Mouse (Mus musculus) thymus, postnatal 36 days (tissue): ENCODE results near the gene Thsd7b.
A peak's percentile ranks its signal among the peaks of the same experiment; 100 is the strongest.

Source experiments
- DNase-seq, 2 experiments: peaks; one replicate each; pipeline ENCODE4 v3.0.0; 2022; ENCODE audit warnings: mixed read lengths in 2 of 2

Thsd7b gene

GRCm38 (mm10) chr1:129272982-129273937 lies at the start of gene Thsd7b:
TSS of gene Thsd7b (plus strand) at chr1:129273302.
- DNase-seq: peak in 1 of 2 experiments; percentile 3

GRCm38 (mm10) chr1:129244292-129244691 lies 28.8 kb upstream of the Thsd7b start:
- no peak for DNase-seq

- no peak for DNase-seq
Observed at GRCm38 (mm10) chr1:129250704-129251443, 22.2 kb upstream of the Thsd7b start.

- no peak for DNase-seq
Observed at GRCm38 (mm10) chr1:129266684-129267083, 6.4 kb upstream of the Thsd7b start.

GRCm38 (mm10) chr1:129304173-129304572 lies 31.1 kb downstream of the Thsd7b start:
- DNase-seq: no peak

GRCm38 (mm10) chr1:129324388-129324787 lies 51.3 kb downstream of the Thsd7b start:
- no peak for DNase-seq

GRCm38 (mm10) chr1:129324798-129325197 lies 51.7 kb downstream of the Thsd7b start:
- DNase-seq: no peak

GRCm38 (mm10) chr1:129356631-129357030 lies 83.5 kb downstream of the Thsd7b start:
- no peak for DNase-seq

GRCm38 (mm10) chr1:129357378-129357777 lies 84.3 kb downstream of the Thsd7b start:
- DNase-seq: no peak

- DNase-seq: no peak
Observed at GRCm38 (mm10) chr1:129363368-129363767, 90.3 kb downstream of the Thsd7b start.

- DNase-seq: no peak
Observed at GRCm38 (mm10) chr1:129364828-129365227, 91.7 kb downstream of the Thsd7b start.

GRCm38 (mm10) chr1:129365590-129365989 lies 92.5 kb downstream of the Thsd7b start:
- no peak for DNase-seq

- no peak for DNase-seq
Observed at GRCm38 (mm10) chr1:129386479-129386878, 113.4 kb downstream of the Thsd7b start.

GRCm38 (mm10) chr1:129411584-129411983 lies 138.5 kb downstream of the Thsd7b start:
- DNase-seq: no peak

GRCm38 (mm10) chr1:129421581-129421980 lies 148.5 kb downstream of the Thsd7b start:
- DNase-seq: no peak

- no peak for DNase-seq
Observed at GRCm38 (mm10) chr1:129464414-129464813, 191.3 kb downstream of the Thsd7b start.

- DNase-seq: no peak
Observed at GRCm38 (mm10) chr1:129473504-129473903, 200.4 kb downstream of the Thsd7b start.

- no peak for DNase-seq
Observed at GRCm38 (mm10) chr1:129484266-129485031, 211.3 kb downstream of the Thsd7b start.

- DNase-seq: no peak
Observed at GRCm38 (mm10) chr1:129491136-129491535, 218.0 kb downstream of the Thsd7b start.

- no peak for DNase-seq
Observed at GRCm38 (mm10) chr1:129493929-129494328, 220.8 kb downstream of the Thsd7b start.

- no peak for DNase-seq
Observed at GRCm38 (mm10) chr1:129501707-129502106, 228.6 kb downstream of the Thsd7b start.

- DNase-seq: no peak
Observed at GRCm38 (mm10) chr1:129516379-129516778, 243.3 kb downstream of the Thsd7b start.

- DNase-seq: no peak
Observed at GRCm38 (mm10) chr1:129519751-129520150, 246.6 kb downstream of the Thsd7b start.
